Mouse (Mus musculus): Measurements from ENCODE around the gene Atp2b2. TPM values are rescaled to one million over a fixed set of nuclear protein-coding genes. Genes with fewer than 3 reads are reported as not detected.

Atp2b2 gene
- polyA plus RNA-seq, 1 experiment from 2014 or later, result 0.62 TPM

GRCm38 (mm10) chr6:113936811-113937508 is 105.5 kb downstream of the Atp2b2 start:
- Histone ChIP-seq H3K4me2 (no peak overlapping the region), H3K4me3 (replicated peaks) (no peak overlapping the region), H3K36me3 (no peaks in the 10 kb centered on the region), H3K27ac (no peak overlapping the region), H3K9ac (no peak overlapping the region), H3K4me1 (no peaks in the 10 kb centered on the region), H3K27me3 (no peaks in the 10 kb centered on the region), H3K9me3 (replicated peaks) (no peaks in the 10 kb centered on the region)
- no peak for ATAC-seq (replicated peaks; ENCODE audit: low FRiP score)
- 58% methylated on average over 6 of the region's 6 CpGs for WGBS

GRCm38 (mm10) chr6:113936111-113936510 is 106.3 kb downstream of the Atp2b2 start:
- 67% methylated on average over 8 of the region's 8 CpGs for WGBS
- no peaks in the 10 kb centered on the region for H3K9me3 ChIP-seq (replicated peaks)
- H3K27me3 ChIP-seq, result no peaks in the 10 kb centered on the region
- H3K4me2 ChIP-seq, result no peak overlapping the region
- H3K4me1 ChIP-seq, result no peaks in the 10 kb centered on the region
- no peak for ATAC-seq (replicated peaks; ENCODE audit: low FRiP score)
- H3K36me3 ChIP-seq, result no peaks in the 10 kb centered on the region
- no peak overlapping the region for H3K4me3 ChIP-seq (replicated peaks)
- H3K27ac ChIP-seq, result no peak overlapping the region
- H3K9ac ChIP-seq, result no peak overlapping the region

GRCm38 (mm10) chr6:113934692-113935091 is 107.7 kb downstream of the Atp2b2 start:
- H3K4me3 ChIP-seq (replicated peaks), result no peak overlapping the region
- ATAC-seq (replicated peaks; ENCODE audit: low FRiP score), result no peak
- H3K27ac ChIP-seq, result no peak overlapping the region
- no peak overlapping the region for H3K9ac ChIP-seq
- H3K4me1 ChIP-seq, result no peaks in the 10 kb centered on the region
- no peaks in the 10 kb centered on the region for H3K27me3 ChIP-seq
- 78% methylated on average over 8 of the region's 8 CpGs for WGBS
- no peak overlapping the region for H3K4me2 ChIP-seq
- H3K9me3 ChIP-seq (replicated peaks), result no peaks in the 10 kb centered on the region
- H3K36me3 ChIP-seq, result no peaks in the 10 kb centered on the region

GRCm38 (mm10) chr6:113933261-113934151 is 108.9 kb downstream of the Atp2b2 start:
- no peak overlapping the region for H3K9ac ChIP-seq
- WGBS, result 76% methylated on average over 14 of the region's 14 CpGs
- H3K27ac ChIP-seq, result no peak overlapping the region
- no peaks in the 10 kb centered on the region for H3K36me3 ChIP-seq
- H3K9me3 ChIP-seq (replicated peaks), result no peaks in the 10 kb centered on the region
- H3K4me2 ChIP-seq, result no peak overlapping the region
- H3K4me3 ChIP-seq (replicated peaks), result no peak overlapping the region
- no peak for ATAC-seq (replicated peaks; ENCODE audit: low FRiP score)
- H3K27me3 ChIP-seq, result no peaks in the 10 kb centered on the region
- no peaks in the 10 kb centered on the region for H3K4me1 ChIP-seq

GRCm38 (mm10) chr6:113929191-113929875 is 113.1 kb downstream of the Atp2b2 start:
- Histone ChIP-seq H3K36me3 (no peaks in the 10 kb centered on the region), H3K27ac (no peak overlapping the region), H3K4me3 (replicated peaks) (no peak overlapping the region), H3K4me1 (no peaks in the 10 kb centered on the region), H3K27me3 (no peaks in the 10 kb centered on the region), H3K9ac (no peak overlapping the region), H3K4me2 (no peak overlapping the region), H3K9me3 (replicated peaks) (no peaks in the 10 kb centered on the region)
- ATAC-seq (replicated peaks; ENCODE audit: low FRiP score), result no peak
- 81% methylated on average over 8 of the region's 8 CpGs for WGBS

- Histone ChIP-seq H3K4me2 (no peak overlapping the region), H3K4me1 (no peaks in the 10 kb centered on the region), H3K4me3 (replicated peaks) (no peak overlapping the region), H3K27me3 (no peaks in the 10 kb centered on the region), H3K9ac (no peak overlapping the region), H3K36me3 (no peaks in the 10 kb centered on the region), H3K27ac (no peak overlapping the region), H3K9me3 (replicated peaks) (no peaks in the 10 kb centered on the region)
- ATAC-seq (replicated peaks; ENCODE audit: low FRiP score), result no peak
- 85% methylated on average over 4 of the region's 4 CpGs for WGBS
These were observed 119.2 kb downstream of the Atp2b2 start for GRCm38 (mm10) chr6:113923249-113923648.

- no peak for ATAC-seq (replicated peaks; ENCODE audit: low FRiP score)
- no peak overlapping the region for H3K4me3 ChIP-seq (replicated peaks)
- no peaks in the 10 kb centered on the region for H3K27me3 ChIP-seq
- H3K4me1 ChIP-seq, result no peaks in the 10 kb centered on the region
- WGBS, result 67% methylated on average over 5 of the region's 5 CpGs
- H3K36me3 ChIP-seq, result no peaks in the 10 kb centered on the region
- H3K4me2 ChIP-seq, result no peak overlapping the region
- H3K27ac ChIP-seq, result no peak overlapping the region
- no peak overlapping the region for H3K9ac ChIP-seq
- no peaks in the 10 kb centered on the region for H3K9me3 ChIP-seq (replicated peaks)
These were observed 121.9 kb downstream of the Atp2b2 start for GRCm38 (mm10) chr6:113920466-113920865.

- Histone ChIP-seq H3K4me3 (replicated peaks) (no peak overlapping the region), H3K4me2 (no peak overlapping the region), H3K9ac (no peak overlapping the region), H3K27ac (no peak overlapping the region), H3K27me3 (no peaks in the 10 kb centered on the region), H3K9me3 (replicated peaks) (no peaks in the 10 kb centered on the region), H3K36me3 (no peaks in the 10 kb centered on the region), H3K4me1 (no peaks in the 10 kb centered on the region)
- 84% methylated on average over 3 of the region's 3 CpGs for WGBS
- ATAC-seq (replicated peaks; ENCODE audit: low FRiP score), result no peak
These were observed 129.7 kb downstream of the Atp2b2 start for GRCm38 (mm10) chr6:113912753-113913152.

GRCm38 (mm10) chr6:113911094-113911493 is 131.3 kb downstream of the Atp2b2 start:
- Histone ChIP-seq H3K9ac (no peak overlapping the region), H3K4me2 (no peak overlapping the region), H3K36me3 (no peaks in the 10 kb centered on the region), H3K4me3 (replicated peaks) (no peak overlapping the region), H3K27ac (no peak overlapping the region), H3K27me3 (no peaks in the 10 kb centered on the region), H3K4me1 (no peaks in the 10 kb centered on the region), H3K9me3 (replicated peaks) (no peaks in the 10 kb centered on the region)
- WGBS, result 76% methylated on average over 16 of the region's 16 CpGs
- no peak for ATAC-seq (replicated peaks; ENCODE audit: low FRiP score)

GRCm38 (mm10) chr6:113910411-113911055 is 131.9 kb downstream of the Atp2b2 start:
- Histone ChIP-seq H3K4me3 (replicated peaks) (no peak overlapping the region), H3K27me3 (no peaks in the 10 kb centered on the region), H3K27ac (no peak overlapping the region), H3K4me2 (no peak overlapping the region), H3K9me3 (replicated peaks) (no peaks in the 10 kb centered on the region), H3K4me1 (no peaks in the 10 kb centered on the region), H3K9ac (no peak overlapping the region), H3K36me3 (no peaks in the 10 kb centered on the region)
- no peak for ATAC-seq (replicated peaks; ENCODE audit: low FRiP score)
- WGBS, result 79% methylated on average over 3 of the region's 3 CpGs

GRCm38 (mm10) chr6:113909836-113910235 is 132.6 kb downstream of the Atp2b2 start:
- H3K36me3 ChIP-seq, result no peaks in the 10 kb centered on the region
- no peaks in the 10 kb centered on the region for H3K27me3 ChIP-seq
- no peaks in the 10 kb centered on the region for H3K4me1 ChIP-seq
- H3K9ac ChIP-seq, result no peak overlapping the region
- 75% methylated on average over 5 of the region's 5 CpGs for WGBS
- no peak overlapping the region for H3K4me2 ChIP-seq
- no peak overlapping the region for H3K27ac ChIP-seq
- no peaks in the 10 kb centered on the region for H3K9me3 ChIP-seq (replicated peaks)
- H3K4me3 ChIP-seq (replicated peaks), result no peak overlapping the region
- no peak for ATAC-seq (replicated peaks; ENCODE audit: low FRiP score)

GRCm38 (mm10) chr6:113908066-113908465 is 134.3 kb downstream of the Atp2b2 start:
- no peaks in the 10 kb centered on the region for H3K36me3 ChIP-seq
- H3K27me3 ChIP-seq, result no peaks in the 10 kb centered on the region
- no peak overlapping the region for H3K4me2 ChIP-seq
- no peak overlapping the region for H3K9ac ChIP-seq
- no peak overlapping the region for H3K27ac ChIP-seq
- no peak for ATAC-seq (replicated peaks; ENCODE audit: low FRiP score)
- H3K9me3 ChIP-seq (replicated peaks), result no peaks in the 10 kb centered on the region
- H3K4me1 ChIP-seq, result no peaks in the 10 kb centered on the region
- H3K4me3 ChIP-seq (replicated peaks), result no peak overlapping the region

Data from kidney, embryonic 15.5 days (tissue).